Mouse (Mus musculus): ENCODE measurements around the gene Timm8a1.
"Not testable (repeated sequence)": the region's sequence is repeated elsewhere in the genome, so short reads cannot be mapped to it uniquely, and the experiment has no call there.

Gene Timm8a1

DNA sequence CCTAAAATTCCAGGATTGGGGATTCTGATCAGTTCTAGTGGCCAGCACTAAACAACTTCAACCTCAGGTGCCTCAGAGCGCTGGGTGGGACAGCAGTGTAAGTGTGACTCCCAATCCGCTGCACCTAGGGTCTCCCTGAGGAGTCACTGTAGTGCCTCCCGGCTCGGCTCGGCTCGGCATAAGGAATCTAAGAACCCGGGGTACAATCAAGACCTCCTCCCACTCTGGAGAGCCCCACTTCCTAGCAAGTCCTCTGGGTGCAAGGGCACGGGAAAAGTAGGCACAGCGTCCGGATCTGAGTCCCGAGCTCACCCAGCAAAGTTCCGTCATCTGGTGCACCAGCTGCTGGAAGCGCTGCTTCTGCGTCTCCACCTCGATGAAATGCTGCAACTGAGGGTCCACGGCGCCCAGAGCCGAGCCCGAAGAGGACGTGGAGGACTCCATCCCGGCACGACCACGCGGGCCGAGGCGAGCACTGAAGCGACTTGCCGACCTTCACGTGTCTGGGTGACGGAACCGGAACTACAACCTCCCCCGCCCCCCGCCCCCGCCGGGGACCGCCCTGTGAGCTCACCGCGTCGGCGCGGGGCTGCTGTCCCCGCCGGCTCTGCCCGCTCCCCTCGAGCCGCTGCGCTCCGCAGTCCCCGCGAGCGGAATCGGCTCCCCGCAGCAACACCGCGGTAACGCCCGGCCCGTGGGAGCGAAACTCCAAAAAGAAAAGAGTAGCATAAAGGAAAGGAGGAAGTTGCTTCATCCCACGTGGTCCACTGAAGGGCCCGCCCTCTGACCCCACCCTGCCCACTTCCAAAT is at the start of gene Timm8a1:
Gene Timm8a1 (minus strand): TSS at position 721 of the 810 bp plus-strand sequence.
- DNase-seq (ENCODE audit: low spot score): peak; percentile 65

DNA sequence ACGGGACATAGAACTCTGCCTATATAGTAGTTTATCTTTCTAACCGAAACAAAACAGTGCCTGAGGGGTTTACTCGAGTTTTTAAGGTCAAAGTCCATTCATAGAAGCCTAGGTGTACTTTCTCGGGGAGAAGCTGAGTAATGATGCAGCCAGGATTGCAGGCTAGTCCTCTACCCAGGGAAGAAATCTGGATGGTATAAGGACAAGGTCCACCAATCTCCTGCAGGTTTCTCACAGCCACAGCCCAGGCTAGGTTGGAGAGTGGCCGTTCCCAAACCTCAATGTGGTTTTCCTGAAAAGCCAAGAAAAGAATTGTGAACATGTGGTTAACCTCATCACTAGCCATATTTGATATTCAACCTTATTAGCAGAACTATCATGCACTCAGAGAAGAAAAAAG is 48.2 kb upstream of the Timm8a1 start:
- DNase-seq (ENCODE audit: low spot score): no peak

DNA sequence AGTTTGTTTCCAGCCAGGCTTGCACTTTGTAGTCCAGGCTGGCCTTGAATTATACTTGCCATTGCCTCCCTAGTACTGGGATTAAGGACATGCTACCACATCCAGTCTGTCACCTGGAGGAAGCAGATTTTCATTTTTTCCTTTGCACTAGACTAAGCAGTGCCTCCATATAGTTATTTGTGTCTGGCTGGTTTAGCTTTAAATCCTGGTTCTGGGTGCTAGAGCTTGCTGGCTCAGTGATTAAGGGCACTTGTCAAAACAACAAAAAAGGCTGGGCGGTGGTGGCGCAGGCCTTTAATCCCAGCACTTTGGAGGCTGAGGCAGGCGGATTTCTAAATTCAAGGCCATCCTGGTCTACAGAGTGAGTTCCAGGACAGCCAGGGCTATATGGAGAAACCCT is 47.3 kb upstream of the Timm8a1 start:
- no peak for DNase-seq (ENCODE audit: low spot score)

DNA sequence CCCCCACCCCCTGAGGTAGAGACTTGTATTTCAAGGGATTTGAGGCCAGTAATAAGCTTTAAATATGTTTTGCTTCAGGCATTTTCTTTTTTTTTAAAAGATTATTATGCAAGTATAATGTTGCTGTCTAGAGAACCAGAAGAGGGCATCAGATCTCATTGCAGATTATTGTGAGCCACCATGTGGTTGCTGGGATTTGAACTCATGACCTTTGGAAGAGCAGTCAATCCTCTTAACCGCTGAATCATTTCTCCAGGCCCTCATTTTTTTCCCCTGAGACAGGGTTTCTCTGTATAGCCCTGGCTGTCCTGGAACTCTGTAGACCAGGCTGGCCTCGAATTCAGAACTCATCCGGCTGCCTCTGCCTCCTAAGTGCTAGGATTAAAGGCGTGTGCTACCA is 46.6 kb upstream of the Timm8a1 start:
- no peak for DNase-seq (ENCODE audit: low spot score)

DNA sequence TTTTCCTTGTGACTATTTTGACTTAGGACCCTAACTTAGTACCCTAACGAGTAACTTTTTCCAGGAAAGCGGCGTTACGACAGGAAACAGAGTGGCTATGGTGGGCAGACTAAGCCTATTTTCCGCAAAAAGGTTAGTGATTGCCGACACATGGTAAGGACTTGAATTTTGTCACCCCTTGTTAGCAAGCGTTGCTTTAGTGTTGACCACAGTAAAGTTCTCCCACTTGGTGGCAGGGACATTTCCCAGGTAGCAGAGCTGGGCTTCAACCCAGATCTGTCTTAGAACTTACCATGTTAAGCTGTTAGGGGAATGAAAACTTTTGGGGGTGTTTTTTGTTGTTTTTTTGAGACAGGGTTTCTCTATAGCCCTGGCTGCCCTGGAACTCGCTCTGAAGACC is 44.8 kb upstream of the Timm8a1 start:
- DNase-seq (ENCODE audit: low spot score): no peak

DNA sequence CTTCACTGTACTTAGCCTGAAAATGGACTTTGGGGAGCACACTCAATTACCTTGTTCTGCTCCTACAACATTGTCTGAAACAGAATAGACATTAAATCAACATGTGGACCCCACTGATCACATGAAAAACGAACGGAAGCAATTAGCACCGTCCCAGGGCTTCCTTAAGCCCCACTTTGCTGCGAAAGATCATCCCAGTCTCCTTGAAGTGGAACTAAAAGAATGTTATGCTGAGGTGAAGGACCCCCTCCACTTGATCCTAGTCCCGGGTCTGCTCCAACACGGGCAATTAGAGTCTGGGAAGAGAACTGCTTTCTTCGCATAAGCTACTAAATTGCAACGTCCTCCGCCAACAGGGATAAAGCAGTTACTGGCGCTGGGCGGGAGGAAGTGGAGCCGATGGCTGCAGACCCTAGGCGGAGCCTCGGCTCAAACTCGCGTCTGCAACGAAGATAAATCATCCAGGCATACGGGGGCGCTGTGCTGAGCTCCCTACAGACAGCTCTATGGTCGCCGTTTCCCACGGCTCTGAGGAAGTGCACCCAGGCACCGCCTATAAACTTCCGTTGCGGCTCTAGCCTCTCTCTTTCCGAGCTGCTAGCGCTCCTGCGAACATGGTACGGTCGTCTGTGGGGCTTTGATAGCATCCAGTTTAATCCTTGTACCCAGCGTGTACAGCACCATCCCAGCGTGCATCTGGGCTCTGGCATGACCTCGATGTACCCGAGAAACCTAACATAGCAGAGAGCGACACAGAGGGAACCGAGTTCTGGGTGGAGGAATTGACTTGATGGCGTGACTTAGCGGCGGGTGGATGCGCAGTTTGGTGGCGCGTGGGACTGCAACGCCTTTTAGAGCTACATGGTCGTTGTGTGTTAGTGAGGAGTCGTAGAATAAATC is 43.7 kb upstream of the Timm8a1 start, which contains the start of gene Rpl36a:
Gene Rpl36a (plus strand): TSS at position 552 of the 900 bp plus-strand sequence.
- DNase-seq (ENCODE audit: low spot score): peak; percentile 95

DNA sequence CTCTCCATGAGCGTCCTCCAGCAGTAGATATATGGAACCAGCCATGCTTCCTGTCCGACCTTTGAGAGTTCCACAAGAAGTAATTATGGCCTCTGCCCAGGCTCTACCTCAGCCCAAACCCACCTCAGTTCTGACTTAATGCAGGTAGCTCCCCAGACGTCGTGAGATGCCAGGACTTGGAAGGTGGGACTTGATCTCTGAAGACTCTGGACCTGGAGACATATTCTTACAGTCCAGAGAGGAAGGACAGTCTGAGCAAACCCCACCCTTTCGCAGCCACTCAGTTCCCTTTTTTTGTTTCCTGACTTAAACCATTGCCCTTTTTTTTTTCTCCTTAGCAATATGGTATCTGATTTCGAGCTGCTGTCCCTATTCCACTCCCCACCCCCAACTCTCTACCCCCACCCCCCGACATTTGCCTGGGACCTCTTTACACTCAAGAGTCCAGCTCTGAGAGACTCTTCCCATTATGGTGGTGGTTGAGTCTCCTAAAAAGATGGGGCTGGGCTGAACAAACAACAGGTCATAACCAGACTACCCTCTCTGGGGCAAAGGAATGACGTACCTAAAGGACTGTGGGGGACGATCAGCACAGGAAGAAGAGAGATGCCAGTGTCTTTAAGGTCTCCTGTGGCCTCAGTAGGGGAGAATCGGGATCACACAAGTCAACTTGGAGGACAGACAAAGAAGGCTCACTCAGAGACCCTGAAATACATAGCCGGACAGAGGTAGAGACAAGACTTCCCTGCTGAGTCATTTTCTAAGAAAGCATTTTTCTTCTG is 41.4 kb upstream of the Timm8a1 start, which contains the start of gene Btk:
Gene Btk (minus strand): TSS at position 683 of the 782 bp plus-strand sequence.
- DNase-seq (ENCODE audit: low spot score): no peak

DNA sequence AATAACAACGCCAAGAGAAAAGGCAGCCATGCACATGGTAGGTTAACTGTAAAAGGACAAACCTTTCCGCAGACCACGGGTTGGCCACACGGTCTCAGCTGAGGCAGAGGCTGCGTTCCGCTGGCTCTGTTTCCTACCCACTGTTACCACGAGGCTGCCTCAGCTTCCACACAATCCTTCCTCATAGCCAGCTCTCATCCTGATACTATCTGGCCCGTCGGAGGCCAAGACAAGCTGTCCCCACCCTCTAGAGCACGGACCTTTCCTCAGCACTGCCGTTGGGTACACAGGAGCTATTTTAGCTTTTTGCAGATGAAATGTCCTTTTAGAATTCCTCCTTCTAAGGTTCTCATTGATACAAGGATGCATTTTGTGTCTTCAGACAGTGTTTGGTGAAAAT is 40.6 kb upstream of the Timm8a1 start:
- DNase-seq (ENCODE audit: low spot score): no peak

DNA sequence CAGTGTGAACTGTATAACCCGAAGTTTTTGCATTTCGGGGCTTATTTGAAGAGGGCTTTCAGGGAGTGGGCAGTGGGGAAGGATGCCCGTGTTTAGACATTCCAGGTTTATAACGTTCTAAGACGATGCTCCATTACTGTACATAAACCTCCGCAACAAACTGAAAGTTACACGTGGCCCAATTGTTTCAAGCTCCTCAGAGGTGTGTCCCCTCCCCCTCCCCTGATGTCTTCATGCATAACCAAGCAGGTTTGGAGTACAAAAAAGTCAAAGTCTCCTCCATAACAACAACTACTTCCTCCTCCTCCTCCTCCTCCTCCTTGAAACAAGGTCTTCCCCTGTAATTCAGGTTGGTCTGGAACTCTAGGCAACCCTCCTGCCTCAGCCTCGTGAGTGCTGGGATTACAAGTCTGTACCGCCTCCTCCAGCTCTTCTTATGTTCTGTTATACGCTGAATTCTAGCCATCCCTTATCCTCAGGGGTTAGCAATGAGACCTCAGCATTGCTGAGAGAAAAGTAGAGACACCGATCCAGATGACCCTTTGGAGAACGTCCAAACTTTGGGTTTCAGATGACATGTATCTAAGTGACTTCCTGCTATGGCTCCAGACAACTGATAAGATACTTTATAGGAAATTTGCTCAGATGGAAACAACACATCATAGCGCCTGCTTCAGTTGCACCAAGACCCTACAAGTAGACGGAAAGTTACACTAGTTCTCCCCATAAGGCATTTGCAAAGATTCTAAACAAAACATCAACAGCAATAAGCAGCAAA is 39.1 kb upstream of the Timm8a1 start:
- DNase-seq (ENCODE audit: low spot score): no peak

DNA sequence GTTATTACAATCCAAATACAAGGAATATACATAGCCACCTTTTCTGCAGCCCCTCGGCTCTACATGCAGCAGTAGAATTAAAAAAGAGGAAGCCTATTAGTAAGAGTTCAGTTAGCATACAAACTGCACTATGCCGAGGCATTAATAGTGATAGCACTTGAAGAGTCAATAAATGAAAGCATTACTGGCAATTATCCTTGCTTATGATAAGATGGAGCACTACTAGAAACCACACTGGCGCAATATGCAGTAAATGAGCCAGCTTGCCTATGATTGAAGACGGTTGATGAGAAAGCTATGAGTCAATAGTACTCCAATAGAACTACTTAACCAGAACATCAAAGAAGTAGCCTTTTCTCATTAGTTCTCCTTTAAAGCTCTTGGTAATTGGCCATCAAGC is 36.2 kb upstream of the Timm8a1 start:
- no peak for DNase-seq (ENCODE audit: low spot score)

DNA sequence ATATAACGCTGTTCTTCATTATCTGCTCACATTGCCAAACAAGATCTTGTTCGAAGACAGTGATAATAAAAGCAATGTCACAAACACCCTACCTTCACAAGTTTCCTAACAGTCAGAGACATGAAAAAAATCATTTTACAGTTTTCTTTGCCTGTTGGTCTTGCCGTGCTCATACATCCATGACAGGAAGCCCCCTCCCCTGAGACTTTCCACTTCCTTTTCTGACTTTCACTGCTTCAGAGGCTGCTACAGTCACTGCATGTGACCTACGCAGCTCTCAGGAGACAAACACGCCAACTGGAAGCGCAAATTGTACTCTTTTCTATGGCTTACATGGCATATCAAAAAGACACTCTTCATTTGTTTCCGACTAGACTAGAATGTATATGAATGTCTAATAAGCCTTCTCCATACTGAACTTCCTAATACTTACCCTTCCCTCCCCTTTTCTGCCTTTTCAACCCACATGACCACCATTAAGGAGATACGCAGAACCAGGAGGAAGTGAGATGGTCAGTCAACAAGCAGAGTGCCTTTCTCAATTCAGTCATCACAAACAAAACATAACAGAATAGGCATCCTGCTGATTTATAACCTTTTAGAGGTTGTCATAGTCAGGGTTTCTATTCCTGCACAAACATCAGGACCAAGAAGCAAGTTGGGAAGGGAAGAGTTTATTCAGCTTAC is 25.0 kb upstream of the Timm8a1 start:
- no peak for DNase-seq (ENCODE audit: low spot score)

DNA sequence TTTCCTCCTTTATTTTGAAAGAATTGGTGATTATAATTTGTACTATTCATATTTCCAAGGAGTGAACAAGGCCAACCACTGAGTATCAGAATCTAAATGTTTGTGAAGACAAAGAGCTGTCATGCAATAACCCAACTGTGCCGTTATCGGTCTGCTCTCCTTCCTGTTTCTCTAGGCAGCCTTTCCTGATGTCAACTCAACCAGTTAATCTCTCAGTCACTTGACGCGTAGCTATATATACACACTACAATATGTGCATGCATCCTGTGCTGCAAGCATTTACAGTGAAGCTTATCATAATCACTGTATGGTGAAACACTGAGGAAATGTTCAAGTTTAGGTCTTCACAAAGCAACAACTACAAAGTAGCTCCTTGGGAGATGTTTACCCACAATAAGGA is 22.7 kb upstream of the Timm8a1 start:
- no peak for DNase-seq (ENCODE audit: low spot score)

DNA sequence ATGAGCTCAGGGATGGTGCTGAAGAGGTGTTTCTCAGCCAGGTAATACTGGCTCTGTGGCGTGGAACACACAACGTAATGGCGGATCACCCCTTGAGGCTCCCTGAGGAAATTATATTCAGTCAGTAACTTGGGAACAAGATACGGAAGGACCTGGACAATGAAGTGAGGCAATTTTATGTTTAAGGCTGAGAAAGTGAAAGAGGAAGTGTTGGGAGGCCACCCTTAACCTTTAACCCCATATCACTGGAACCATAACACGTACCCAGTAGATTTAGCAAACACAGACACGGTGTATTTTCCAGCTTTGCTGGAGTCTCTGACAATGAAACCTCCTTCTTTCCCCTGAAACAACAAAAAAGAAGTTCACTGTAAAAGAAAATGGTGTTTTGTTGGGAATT is 12.8 kb upstream of the Timm8a1 start:
- no peak for DNase-seq (ENCODE audit: low spot score)

DNA sequence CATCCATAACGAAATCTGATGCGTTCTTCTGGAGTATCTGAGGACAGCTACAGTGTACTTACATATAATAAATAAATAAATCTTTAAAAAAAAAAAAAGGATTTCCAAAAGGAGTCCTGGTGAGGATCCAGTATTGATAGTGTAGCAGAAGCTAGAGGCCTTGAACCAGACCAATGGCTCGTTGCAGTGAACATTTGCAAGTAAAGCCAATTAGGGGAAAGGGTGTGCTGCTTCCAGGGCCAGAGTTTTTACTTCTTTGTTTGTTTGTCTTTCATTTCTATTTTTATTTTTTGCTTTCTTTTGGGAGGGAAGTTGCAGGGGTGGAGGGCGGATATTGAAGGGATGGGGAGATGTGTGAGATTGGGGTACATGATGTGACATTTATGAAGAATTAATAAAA is 11.7 kb upstream of the Timm8a1 start:
- DNase-seq (ENCODE audit: low spot score): no peak

DNA sequence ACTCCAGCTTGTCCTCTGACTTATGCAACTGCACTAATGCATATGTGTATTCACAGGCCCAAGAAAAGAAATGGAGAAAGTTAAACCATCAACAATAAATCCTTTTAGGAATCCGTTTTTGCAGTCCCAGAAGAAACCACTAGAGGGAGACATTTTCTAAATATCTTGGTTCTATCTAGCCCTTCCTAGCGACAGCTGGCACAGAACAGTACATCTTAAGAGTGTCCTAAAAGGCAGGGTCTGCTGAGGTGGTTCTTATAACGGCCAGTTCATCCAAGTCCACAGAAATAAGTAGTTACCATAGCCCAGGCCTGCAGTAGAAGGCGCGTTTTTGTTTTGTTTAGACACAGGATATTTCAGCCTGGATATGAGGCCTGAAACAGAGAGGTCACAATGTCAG is 9.2 kb upstream of the Timm8a1 start:
- peak; percentile 53 for DNase-seq (ENCODE audit: low spot score)

DNA sequence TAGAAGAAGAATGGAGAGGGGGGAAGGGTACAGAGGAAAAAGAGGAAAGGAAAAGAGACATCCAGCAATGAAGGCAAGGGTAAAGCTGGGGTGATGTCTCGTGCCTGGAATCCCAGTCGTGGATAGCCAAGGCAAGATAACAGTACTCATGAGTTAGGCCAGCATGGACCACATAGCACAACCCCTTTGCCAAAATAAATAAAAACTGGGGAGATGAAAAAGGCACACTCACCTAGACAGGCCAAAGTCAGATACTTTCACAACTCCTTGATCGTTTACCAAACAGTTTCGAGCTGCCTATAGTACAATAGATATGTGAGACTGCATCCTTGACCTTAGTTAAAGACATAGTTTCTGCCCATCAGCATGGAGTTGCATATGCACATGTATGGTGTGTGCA is 5.7 kb upstream of the Timm8a1 start:
- no peak for DNase-seq (ENCODE audit: low spot score)

DNA sequence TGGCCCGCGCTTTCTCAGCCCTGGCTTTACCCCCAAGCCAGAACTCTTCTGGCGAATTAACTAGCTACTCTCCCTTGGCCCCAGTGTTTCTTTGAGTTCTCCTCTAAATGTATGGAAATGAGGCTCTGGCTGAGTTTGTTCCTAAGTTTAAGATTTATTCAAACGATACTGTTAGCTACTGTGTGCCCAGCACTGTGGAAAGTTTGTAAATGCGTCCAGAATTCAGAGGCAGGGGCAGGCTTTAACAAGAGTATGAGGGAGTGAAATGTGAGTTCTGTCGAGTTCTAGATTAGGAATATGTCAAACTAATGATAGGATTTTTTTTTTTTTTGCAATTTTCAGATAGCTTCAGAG is 267 bp upstream of the Timm8a1 start:
- DNase-seq (ENCODE audit: low spot score): no peak

DNA sequence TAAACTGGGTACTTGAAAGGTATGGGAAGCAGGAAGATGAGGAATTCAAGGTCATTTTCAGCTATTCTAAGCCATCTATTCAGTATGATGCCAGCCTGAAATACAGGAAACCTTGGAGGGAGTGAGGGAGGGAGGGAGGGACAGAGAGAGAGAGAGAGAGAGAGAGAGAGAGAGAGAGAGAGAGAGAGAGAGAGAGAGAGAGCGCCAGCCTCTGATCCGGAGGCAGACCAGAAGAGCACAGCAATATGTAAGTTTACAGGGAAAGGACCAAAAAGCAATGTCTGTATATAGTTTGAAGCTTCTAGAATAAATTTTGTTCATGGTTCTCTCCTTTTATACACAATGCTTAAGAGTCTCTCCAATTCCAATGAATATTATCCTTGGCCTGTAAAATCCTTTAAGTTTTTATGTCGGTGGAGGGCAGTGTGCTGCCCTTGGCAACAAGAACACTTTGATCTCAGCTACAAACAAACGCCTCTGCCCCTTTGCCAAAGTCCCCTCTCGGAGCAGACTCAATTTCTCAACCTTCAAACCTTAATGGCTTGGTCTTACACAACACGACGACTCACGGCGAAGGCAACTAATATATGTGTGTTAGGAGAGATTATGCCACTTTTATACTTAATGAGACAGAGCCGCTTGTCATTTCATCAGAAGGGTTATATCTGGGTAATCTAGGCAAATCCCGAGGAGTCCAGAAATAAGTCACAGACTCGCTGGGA is 1.1 kb downstream of the Timm8a1 start:
- DNase-seq (ENCODE audit: low spot score): peak; percentile 9

DNA sequence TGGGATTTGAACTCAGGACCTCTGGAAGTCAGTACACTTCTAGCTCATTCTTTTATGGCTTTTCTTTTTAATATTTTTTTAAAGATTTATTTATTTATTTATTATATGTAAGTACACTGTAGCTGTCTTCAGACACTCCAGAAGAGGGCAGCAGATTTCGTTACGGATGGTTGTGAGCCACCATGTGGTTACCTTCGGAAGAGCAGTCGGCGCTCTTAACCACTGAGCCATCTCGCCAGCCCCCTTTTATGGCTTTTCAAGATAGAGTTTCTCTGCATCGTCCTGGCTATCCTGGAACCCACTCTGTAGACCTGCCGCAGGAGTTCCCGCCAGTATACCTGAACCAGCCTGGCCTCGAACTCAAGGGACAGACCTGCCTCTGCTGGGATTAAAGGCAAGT is 1.9 kb downstream of the Timm8a1 start:
- DNase-seq (ENCODE audit: low spot score): not testable (repeated sequence)

DNA sequence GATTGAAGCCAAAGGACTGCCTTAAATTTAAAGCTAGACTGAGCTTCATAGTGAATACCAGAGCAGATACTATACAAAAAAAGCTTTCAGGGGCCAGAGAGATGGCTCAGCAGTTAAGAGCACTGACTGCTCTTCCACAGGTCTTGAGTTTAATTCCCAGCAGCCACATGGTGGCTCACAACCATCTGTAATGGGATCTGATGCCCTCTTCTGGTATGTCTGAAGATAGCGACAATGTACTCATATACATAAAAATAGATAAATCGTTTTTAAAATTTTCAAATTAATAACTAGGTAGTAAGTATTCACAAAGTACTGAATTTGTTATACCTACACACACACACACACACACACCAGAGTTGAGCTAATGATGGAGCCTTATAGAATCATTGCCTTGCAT is 8.3 kb downstream of the Timm8a1 start:
- no peak for DNase-seq (ENCODE audit: low spot score)
